Mouse (Mus musculus): ENCODE measurements around the gene Nudt17.
A peak's percentile ranks its signal among the peaks of the same experiment; 100 is the strongest.
"Not testable (repeated sequence)": the region's sequence is repeated elsewhere in the genome, so short reads cannot be mapped to it uniquely, and the experiment has no call there.

The Nudt17 gene

GRCm38 (mm10) chr3:96671519-96671918 is 36.8 kb downstream of the Nudt17 start:
- no peak for DNase-seq (ENCODE audit: low spot score)

- DNase-seq (ENCODE audit: low spot score) = peak; percentile 88
These were observed 38.5 kb downstream of the Nudt17 start, which contains the start of gene Ankrd35 for GRCm38 (mm10) chr3:96669727-96670468. TSS of gene Ankrd35 (plus strand) at chr3:96670131.

- DNase-seq (ENCODE audit: low spot score) = no peak
These were observed 39.8 kb downstream of the Nudt17 start for GRCm38 (mm10) chr3:96668424-96669067.

- peak; percentile 56 for DNase-seq (ENCODE audit: low spot score)
These were observed 41.0 kb downstream of the Nudt17 start for GRCm38 (mm10) chr3:96667316-96667715.

- no peak for DNase-seq (ENCODE audit: low spot score)
These were observed 41.4 kb downstream of the Nudt17 start for GRCm38 (mm10) chr3:96666916-96667315.

GRCm38 (mm10) chr3:96665732-96666363 is 42.5 kb downstream of the Nudt17 start:
- not testable (repeated sequence) for DNase-seq (ENCODE audit: low spot score)

- peak; percentile 88 for DNase-seq (ENCODE audit: low spot score)
These were observed 44.7 kb downstream of the Nudt17 start for GRCm38 (mm10) chr3:96663432-96664239.

GRCm38 (mm10) chr3:96662731-96663316 is 45.5 kb downstream of the Nudt17 start:
- no peak for DNase-seq (ENCODE audit: low spot score)

GRCm38 (mm10) chr3:96660901-96661300 is 47.5 kb downstream of the Nudt17 start:
- no peak for DNase-seq (ENCODE audit: low spot score)
